Mouse (Mus musculus) C2C12 (cell line): ENCODE data around the gene Traf3ip3. TPM values are rescaled to one million over a fixed set of nuclear protein-coding genes. Genes with fewer than 3 reads are reported as not detected.

Experiments
- H3K27me3 ChIP-seq: one replicate; pipeline ENCODE4 v1.6.1; 2011; ENCODE audit not compliant: control insufficient read depth, insufficient read depth, insufficient read length
- H3K36me3 ChIP-seq: one replicate; pipeline ENCODE4 v1.6.1; 2011; ENCODE audit not compliant: control insufficient read depth, insufficient read depth
- H3K4me3 ChIP-seq: one replicate; pipeline ENCODE4 v1.5.1; 2011; ENCODE audit warnings: mild to moderate bottlenecking, control low read depth; ENCODE audit not compliant: poor library complexity, insufficient read depth, severe bottlenecking
- H3K79me2 ChIP-seq: one replicate; pipeline ENCODE4 v1.6.1; 2011; ENCODE audit not compliant: control insufficient read depth, insufficient read depth
- H3K79me3 ChIP-seq: one replicate; pipeline ENCODE4 v1.6.1; 2011; ENCODE audit warnings: low read depth, control low read depth
- H3ac ChIP-seq: one replicate; pipeline ENCODE3; 2011; ENCODE audit warnings: low read depth; ENCODE audit not compliant: control insufficient read depth, insufficient read length
- CEBPB ChIP-seq: IDR thresholded peaks from one replicate; pipeline ENCODE4 v1.6.1; 2011; ENCODE audit warnings: low read depth, mild to moderate bottlenecking, control low read depth, moderate library complexity
- CTCF ChIP-seq: IDR thresholded peaks from one replicate; pipeline ENCODE4 v1.5.1; 2011; ENCODE audit not compliant: control insufficient read depth, insufficient read depth, insufficient read length
- FOSL1 ChIP-seq: IDR thresholded peaks from one replicate; pipeline ENCODE4 v1.8.0; 2011; ENCODE audit warnings: mild to moderate bottlenecking, low read length; ENCODE audit not compliant: poor library complexity, insufficient read depth, severe bottlenecking
- MAX ChIP-seq: IDR thresholded peaks from one replicate; pipeline ENCODE4 v1.6.1; 2011; ENCODE audit warnings: mild to moderate bottlenecking, control low read depth
- MYOD1 ChIP-seq: IDR thresholded peaks from one replicate; pipeline ENCODE4 v1.6.1; 2011; ENCODE audit warnings: low read depth; ENCODE audit not compliant: control insufficient read depth, insufficient read length
- MYOG ChIP-seq: IDR thresholded peaks from one replicate; pipeline ENCODE4 v1.6.1; 2011; ENCODE audit not compliant: control insufficient read depth, insufficient read length; ENCODE audit errors: extremely low read depth
- USF1 ChIP-seq: IDR thresholded peaks from one replicate; pipeline ENCODE4 v1.6.1; 2011; ENCODE audit warnings: low read depth, mild to moderate bottlenecking, control low read depth, moderate library complexity
- polyA plus RNA-seq: library from polyadenylated mRNA; unstranded; fragments of >200 nt; fragmentation: generic; extraction: Trizol; gene quantifications from one replicate; pipeline ENCODE4 v1.2.1, GENCODE M21; 2012; ENCODE audit warnings: missing spikeins

Traf3ip3 gene
- polyA plus RNA-seq, 1 experiment: 0.02 TPM

DNA sequence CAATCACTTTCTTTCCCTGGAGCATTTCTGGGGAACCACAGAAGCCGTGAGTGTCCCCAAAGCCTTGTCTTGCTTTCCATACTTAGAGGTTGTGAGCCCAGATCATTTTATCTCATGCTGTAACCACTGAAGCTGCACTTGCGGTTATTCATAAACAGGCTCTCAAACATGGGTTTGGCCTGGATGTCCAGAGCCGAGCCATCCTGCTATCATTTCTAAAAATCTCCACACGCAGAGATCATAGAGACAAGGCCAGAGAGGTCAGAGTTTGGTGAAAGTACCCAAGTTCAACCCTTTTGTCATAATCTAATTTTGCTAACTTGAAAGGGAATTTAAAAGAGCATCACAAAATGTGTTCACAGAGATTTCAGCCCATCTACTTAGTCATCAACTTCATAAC, 39.9 kb upstream of the Traf3ip3 start:
- Histone ChIP-seq H3K79me3 (no peaks in the 10 kb centered on the region), H3K4me3 (no peak overlapping the region), H3K79me2 (no peaks in the 10 kb centered on the region), H3K27me3 (no peaks in the 10 kb centered on the region), H3K36me3 (no peaks in the 10 kb centered on the region), H3ac (no peak overlapping the region)
- no peak for TF ChIP-seq MYOD1
- no peak for TF ChIP-seq MYOG
- TF ChIP-seq USF1: no peak
- TF ChIP-seq CEBPB: no peak
- no peak for TF ChIP-seq CTCF
- no peak for TF ChIP-seq MAX
- TF ChIP-seq FOSL1: no peak

- Histone ChIP-seq H3K79me3 (no peaks in the 10 kb centered on the region), H3K79me2 (no peaks in the 10 kb centered on the region), H3K36me3 (no peaks in the 10 kb centered on the region), H3K27me3 (no peaks in the 10 kb centered on the region), H3K4me3 (no peak overlapping the region), H3ac (no peak overlapping the region)
- no peak for TF ChIP-seq FOSL1
- TF ChIP-seq CEBPB: no peak
- TF ChIP-seq MYOD1: no peak
- TF ChIP-seq MAX: no peak
- TF ChIP-seq MYOG: no peak
- TF ChIP-seq CTCF: no peak
Measured at GRCm38 (mm10) chr1:193238426-193238825, 36.9 kb upstream of the Traf3ip3 start.

DNA sequence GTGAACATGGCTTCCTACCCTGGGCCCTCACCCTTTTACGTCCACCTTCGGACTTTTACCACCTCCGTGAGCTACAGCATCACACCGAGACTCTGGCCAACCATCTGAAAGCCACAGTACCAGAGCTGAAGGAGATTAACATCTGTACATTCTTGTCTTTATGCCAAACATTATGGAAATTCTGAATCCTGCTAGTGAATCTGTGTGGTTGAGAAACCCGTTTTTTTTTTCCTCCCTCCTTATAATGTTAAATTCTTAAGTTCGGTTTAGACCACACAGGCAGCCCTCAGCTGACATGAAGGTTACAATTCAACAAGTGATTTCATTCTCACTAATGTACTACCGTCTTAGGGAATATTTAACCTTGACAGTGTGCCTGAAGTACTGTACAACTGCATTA, 33.4 kb upstream of the Traf3ip3 start:
- no peak overlapping the region for H3ac ChIP-seq
- H3K27me3 ChIP-seq: no peaks in the 10 kb centered on the region
- TF ChIP-seq USF1: no peak
- TF ChIP-seq FOSL1: no peak
- TF ChIP-seq CEBPB: no peak
- TF ChIP-seq CTCF: no peak
- TF ChIP-seq MAX: no peak
- no peak for TF ChIP-seq MYOD1
- no peak for TF ChIP-seq MYOG
- H3K4me3 ChIP-seq: no peak overlapping the region
- no peaks in the 10 kb centered on the region for H3K79me3 ChIP-seq
- H3K79me2 ChIP-seq: no peaks in the 10 kb centered on the region
- H3K36me3 ChIP-seq: no peaks in the 10 kb centered on the region

GRCm38 (mm10) chr1:193234130-193234645, 32.7 kb upstream of the Traf3ip3 start:
- TF ChIP-seq MYOD1 (no peak), MAX (no peak), MYOG (no peak), FOSL1 (no peak), CEBPB (no peak), USF1 (no peak), CTCF (no peak)
- H3ac ChIP-seq: no peak overlapping the region
- no peaks in the 10 kb centered on the region for H3K36me3 ChIP-seq

GRCm38 (mm10) chr1:193232732-193233131, 31.2 kb upstream of the Traf3ip3 start:
- H3K79me2 ChIP-seq: no peaks in the 10 kb centered on the region
- no peaks in the 10 kb centered on the region for H3K79me3 ChIP-seq
- H3ac ChIP-seq: no peak overlapping the region
- no peak overlapping the region for H3K4me3 ChIP-seq
- H3K27me3 ChIP-seq: no peaks in the 10 kb centered on the region
- no peak for TF ChIP-seq USF1
- TF ChIP-seq CTCF: no peak
- TF ChIP-seq MYOD1: no peak
- TF ChIP-seq CEBPB: no peak
- no peak for TF ChIP-seq FOSL1
- TF ChIP-seq MAX: no peak
- H3K36me3 ChIP-seq: no peaks in the 10 kb centered on the region

More at GRCm38 (mm10) chr1:193234130-193234645, 32.7 kb upstream of the Traf3ip3 start:
- H3K79me3 ChIP-seq: no peaks in the 10 kb centered on the region
- no peaks in the 10 kb centered on the region for H3K79me2 ChIP-seq
- H3K27me3 ChIP-seq: no peaks in the 10 kb centered on the region
- no peak overlapping the region for H3K4me3 ChIP-seq

GRCm38 (mm10) chr1:193230935-193231334, 29.4 kb upstream of the Traf3ip3 start:
- no peaks in the 10 kb centered on the region for H3K79me3 ChIP-seq
- TF ChIP-seq MAX (no peak), CEBPB (no peak), MYOD1 (no peak), USF1 (no peak), MYOG (no peak), CTCF (no peak), FOSL1 (no peak)
- H3ac ChIP-seq: no peak overlapping the region
- H3K4me3 ChIP-seq: no peak overlapping the region
- H3K79me2 ChIP-seq: no peaks in the 10 kb centered on the region
- H3K36me3 ChIP-seq: no peaks in the 10 kb centered on the region
- H3K27me3 ChIP-seq: no peaks in the 10 kb centered on the region
